Mouse (Mus musculus) cerebellum, adult 2 months (tissue): ENCODE measurements around the gene Rfwd3.

Experiments
- CTCF ChIP-seq: fragments of 200-500 bp; IDR thresholded peaks from 2 replicates; pipeline ENCODE4 v1.5.1; 2011; ENCODE audit warnings: low read depth, mild to moderate bottlenecking, control low read depth, low read length, moderate library complexity, borderline replicate concordance; ENCODE audit not compliant: insufficient read depth
- POLR2A ChIP-seq: fragments of 200-500 bp; IDR thresholded peaks from 2 replicates; pipeline ENCODE4 v1.6.1; 2011; ENCODE audit warnings: low read length, control low read depth, borderline replicate concordance; ENCODE audit not compliant: insufficient read depth

DNA sequence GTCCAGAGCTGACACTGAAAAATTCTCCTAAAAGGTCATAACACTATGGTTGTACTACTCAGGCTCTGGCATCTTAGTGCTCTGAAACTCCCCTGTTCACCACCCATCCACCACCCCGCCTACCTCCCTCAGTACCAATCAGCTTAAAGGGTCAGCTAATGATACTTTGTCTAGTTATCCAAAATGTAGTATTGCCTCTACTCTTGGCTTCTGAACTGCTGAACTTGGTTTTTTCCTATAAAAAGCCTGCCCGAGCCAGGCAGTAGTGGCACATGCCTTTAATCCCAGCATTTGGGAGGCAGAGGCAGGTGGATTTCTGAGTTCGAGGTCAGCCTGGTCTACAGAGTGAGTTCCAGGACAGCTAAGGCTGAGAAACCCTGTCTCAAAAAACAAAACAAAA lies 4.3 kb upstream of the Rfwd3 start:
- TF ChIP-seq CTCF (no peak), POLR2A (no peak)
